Mouse (Mus musculus): ENCODE measurements around the gene Slc45a3.

Gene Slc45a3

DNA sequence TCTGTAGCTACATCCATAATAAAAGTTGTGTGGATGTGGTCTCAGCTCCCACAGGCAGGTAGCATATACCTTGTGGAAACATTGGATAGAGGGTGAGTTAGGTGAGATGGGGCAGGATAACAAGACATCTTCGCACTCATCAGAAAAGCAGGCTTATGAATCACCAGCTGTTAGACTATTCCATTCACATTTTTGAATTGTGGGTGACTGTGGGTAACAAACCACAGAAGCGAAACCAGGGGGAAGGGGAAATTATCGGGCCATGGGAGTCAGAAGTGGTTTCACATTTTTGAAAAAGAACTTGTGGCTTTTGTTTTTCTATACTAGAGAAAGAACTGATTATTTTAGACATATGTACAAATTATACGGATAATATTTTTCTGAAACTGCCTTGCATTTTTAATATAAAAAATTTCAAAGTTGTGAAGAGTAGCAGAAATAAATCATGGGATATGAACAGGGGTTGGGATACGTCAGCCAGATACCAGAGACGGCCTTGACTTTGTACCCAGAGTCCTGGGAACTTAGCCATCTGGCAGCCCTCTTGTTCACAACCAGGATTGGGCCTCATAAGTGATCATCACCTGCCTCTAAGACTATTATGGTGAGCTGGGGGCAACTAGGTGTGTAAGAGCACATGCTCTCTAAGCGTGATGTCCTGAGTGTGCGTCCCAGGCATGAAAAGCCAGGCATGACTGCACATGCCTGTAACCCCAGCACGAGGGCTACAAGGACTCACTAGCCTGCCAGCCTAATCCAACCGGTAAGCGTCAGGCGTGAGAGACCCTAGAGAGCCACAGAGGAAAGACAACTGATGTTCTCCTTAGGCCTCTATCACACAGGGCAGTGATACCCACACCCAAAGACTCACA is 30.6 kb downstream of the Slc45a3 start:
- DNase-seq (ENCODE audit: low read depth, low spot score), result peak; percentile 61

- no peak for DNase-seq (ENCODE audit: low read depth, low spot score)
These were observed 32.3 kb downstream of the Slc45a3 start for GRCm38 (mm10) chr1:131995062-131995461.

GRCm38 (mm10) chr1:132000506-132000905 is 37.7 kb downstream of the Slc45a3 start:
- DNase-seq (ENCODE audit: low read depth, low spot score), result no peak

DNA sequence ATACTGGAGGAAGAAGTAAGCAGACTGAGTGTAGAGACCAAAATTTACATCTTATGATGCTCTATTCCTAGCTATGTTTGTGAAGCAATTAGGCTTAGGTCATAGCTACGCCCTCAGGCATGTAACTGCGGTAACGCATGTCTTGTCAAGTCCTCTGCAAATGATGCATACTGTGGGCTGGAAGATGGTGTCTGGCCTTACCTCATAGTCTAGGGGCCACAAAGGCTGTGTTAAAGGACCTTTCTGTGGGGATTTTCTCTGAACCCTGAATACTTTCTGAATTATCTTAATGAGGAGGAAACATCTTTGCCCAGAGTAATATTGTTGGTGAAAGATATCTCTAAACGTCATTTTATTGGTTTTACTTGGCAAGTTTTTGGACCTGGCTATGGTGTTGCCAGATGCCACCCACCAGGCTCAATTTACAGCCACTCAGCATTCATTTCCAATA is 39.1 kb downstream of the Slc45a3 start:
- DNase-seq (ENCODE audit: low read depth, low spot score), result no peak

- DNase-seq (ENCODE audit: low read depth, low spot score), result no peak
These were observed 40.3 kb downstream of the Slc45a3 start for GRCm38 (mm10) chr1:132003111-132003510.

DNA sequence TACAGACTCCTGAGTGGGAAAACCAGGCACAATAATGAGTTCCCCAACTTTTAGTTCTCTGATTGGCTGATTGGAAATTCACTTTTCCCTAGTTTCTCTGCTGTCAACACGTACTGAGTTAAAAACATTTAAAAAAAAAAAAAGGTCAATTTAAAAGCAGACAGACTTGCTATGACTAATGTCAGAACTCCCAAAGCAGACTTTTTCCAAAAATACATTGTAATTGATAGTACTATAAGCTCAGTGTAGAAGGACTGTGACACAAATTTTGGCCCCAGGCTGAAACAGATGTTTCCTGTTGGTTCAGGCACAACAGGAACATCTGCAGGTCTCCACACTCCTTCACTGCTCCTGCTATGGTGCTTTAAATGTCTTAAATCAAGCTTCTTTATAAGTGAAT is 41.0 kb downstream of the Slc45a3 start:
- DNase-seq (ENCODE audit: low read depth, low spot score), result peak; percentile 48

GRCm38 (mm10) chr1:132004574-132005180 is 41.9 kb downstream of the Slc45a3 start:
- DNase-seq (ENCODE audit: low read depth, low spot score), result no peak

- DNase-seq (ENCODE audit: low read depth, low spot score), result no peak
These were observed 42.7 kb downstream of the Slc45a3 start for GRCm38 (mm10) chr1:132005466-132005865.

GRCm38 (mm10) chr1:132006046-132006445 is 43.3 kb downstream of the Slc45a3 start:
- no peak for DNase-seq (ENCODE audit: low read depth, low spot score)

- DNase-seq (ENCODE audit: low read depth, low spot score), result no peak
These were observed 44.0 kb downstream of the Slc45a3 start for GRCm38 (mm10) chr1:132006721-132007120.

DNA sequence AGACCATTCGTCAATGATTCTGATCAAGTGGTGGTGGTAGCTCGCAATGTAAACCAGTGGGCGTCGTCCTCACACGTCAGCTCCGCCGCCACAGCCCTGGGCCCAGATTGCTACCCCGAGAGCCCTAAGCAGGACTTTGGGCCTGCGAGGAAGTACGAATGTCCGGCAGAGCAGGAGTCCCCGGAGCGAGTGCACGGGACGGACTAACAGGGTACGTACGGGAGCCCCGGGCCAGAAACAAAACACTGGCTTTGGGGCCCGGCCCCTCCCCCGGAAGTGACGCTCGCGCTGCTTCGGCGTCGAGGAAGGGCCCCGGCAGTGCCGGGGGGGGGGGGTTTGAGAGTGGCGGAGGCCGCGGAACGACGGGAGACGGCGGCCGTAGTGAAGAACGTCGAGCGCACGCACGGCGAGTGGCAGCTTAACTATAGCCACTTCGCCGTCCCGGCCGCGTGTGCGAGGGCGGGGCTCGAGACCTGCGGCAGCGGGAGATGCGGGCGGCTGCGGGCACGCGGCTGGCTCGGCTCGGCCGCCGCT is 44.6 kb downstream of the Slc45a3 start, which contains the start of gene Elk4:
Gene Elk4, plus strand, starts transcription at position 326 of the 534 bp plus-strand sequence.
- peak; percentile 90 for DNase-seq (ENCODE audit: low read depth, low spot score)

GRCm38 (mm10) chr1:132007828-132008827 is 45.4 kb downstream of the Slc45a3 start:
- DNase-seq (ENCODE audit: low read depth, low spot score), result peak; percentile 82

- no peak for DNase-seq (ENCODE audit: low read depth, low spot score)
These were observed 46.3 kb downstream of the Slc45a3 start for GRCm38 (mm10) chr1:132008881-132009644.

- DNase-seq (ENCODE audit: low read depth, low spot score), result no peak
These were observed 48.1 kb downstream of the Slc45a3 start for GRCm38 (mm10) chr1:132010632-132011501.

DNA sequence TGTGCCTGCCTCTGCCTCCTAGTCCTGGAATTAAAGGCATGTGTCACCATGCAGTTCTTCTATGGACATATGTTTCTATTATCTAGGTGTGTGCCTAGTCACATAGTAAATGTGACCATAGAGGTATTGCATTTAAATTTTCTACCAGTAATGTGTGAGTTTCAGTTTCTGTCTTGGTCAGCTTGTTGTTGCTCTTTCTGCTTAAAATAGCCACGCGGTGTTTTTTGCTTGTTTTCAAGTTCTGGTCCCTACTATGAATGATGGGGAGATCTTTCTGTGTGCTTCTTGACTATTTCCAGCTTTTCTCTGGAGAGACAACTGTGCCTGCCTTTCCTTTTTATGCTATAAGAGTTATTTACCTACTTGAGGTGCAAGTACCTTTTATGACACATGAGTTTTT is 49.0 kb downstream of the Slc45a3 start:
- DNase-seq (ENCODE audit: low read depth, low spot score), result no peak

DNA sequence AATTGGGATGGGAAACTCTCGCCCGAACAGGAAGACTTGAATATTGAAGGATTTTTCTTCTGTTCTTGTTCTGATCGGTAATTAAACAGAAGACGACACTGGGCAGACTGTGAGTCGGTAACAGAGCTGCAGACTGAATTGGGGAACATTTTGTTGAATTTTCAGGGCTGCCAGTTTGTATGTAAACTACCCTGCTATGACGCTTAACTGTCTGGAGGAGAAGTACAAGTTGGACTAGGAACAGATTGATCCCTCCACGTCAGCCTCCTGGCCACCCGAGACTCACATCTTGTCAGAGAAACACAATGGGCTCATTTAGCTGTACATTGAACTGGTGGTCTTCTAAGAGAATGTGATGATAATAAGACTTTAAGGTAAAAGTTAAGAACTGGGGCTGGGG is 50.1 kb downstream of the Slc45a3 start:
- DNase-seq (ENCODE audit: low read depth, low spot score), result no peak

GRCm38 (mm10) chr1:132014800-132015199 is 52.0 kb downstream of the Slc45a3 start:
- DNase-seq (ENCODE audit: low read depth, low spot score), result no peak

- DNase-seq (ENCODE audit: low read depth, low spot score), result no peak
These were observed 53.9 kb downstream of the Slc45a3 start for GRCm38 (mm10) chr1:132016691-132017090.

- DNase-seq (ENCODE audit: low read depth, low spot score), result no peak
These were observed 57.1 kb downstream of the Slc45a3 start for GRCm38 (mm10) chr1:132019876-132020275.

GRCm38 (mm10) chr1:132022107-132022506 is 59.3 kb downstream of the Slc45a3 start:
- DNase-seq (ENCODE audit: low read depth, low spot score), result no peak
